Mouse (Mus musculus) induced T-regulatory cell, adult 2 months (primary cell): ENCODE data around the gene Pim2.

Experiments
- DNase-seq: peaks from one replicate; pipeline ENCODE4 v3.0.0-alpha.2; 2012; ENCODE audit warnings: low read depth

Gene Pim2

DNA sequence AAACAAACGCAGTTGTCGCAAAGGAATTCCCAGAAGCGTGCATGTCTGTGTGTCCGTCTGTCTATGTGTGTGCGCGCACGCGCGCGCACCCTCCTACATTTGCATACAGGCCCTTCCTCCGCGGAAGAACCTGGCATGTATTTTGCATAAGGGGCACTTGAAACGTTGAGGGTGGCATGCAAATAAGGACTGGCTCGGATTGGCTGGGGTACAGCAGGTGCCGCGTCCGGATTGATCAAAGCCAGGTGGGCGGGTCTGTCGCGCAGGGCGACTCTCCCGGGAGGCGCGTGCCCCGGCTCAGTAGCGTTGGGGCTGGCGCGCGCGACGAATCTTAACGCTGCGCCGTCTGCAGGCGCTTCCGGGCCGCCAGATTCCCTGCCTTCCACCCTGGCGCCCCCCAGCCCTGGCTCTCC is at the start of gene Pim2:
Gene Pim2 (plus strand): TSS at position 256 of the 413 bp plus-strand sequence.
- DNase-seq = peak; percentile 91

GRCm38 (mm10) chrX:7837146-7837545 is 40.9 kb upstream of the Pim2 start:
- DNase-seq = no peak

GRCm38 (mm10) chrX:7840842-7841162 is 37.3 kb upstream of the Pim2 start:
- DNase-seq = no peak

- peak; percentile 96 for DNase-seq
These were observed 36.6 kb upstream of the Pim2 start, which contains the start of gene Otud5 for GRCm38 (mm10) chrX:7841163-7842162. Gene Otud5 (plus strand): TSS chrX:7841364.

GRCm38 (mm10) chrX:7842318-7842717 is 35.7 kb upstream of the Pim2 start:
- peak; percentile 47 for DNase-seq

- no peak for DNase-seq
These were observed 30.2 kb upstream of the Pim2 start for GRCm38 (mm10) chrX:7847845-7848244.

- peak; percentile 74 for DNase-seq
These were observed 23.5 kb upstream of the Pim2 start for GRCm38 (mm10) chrX:7854578-7854977.

DNA sequence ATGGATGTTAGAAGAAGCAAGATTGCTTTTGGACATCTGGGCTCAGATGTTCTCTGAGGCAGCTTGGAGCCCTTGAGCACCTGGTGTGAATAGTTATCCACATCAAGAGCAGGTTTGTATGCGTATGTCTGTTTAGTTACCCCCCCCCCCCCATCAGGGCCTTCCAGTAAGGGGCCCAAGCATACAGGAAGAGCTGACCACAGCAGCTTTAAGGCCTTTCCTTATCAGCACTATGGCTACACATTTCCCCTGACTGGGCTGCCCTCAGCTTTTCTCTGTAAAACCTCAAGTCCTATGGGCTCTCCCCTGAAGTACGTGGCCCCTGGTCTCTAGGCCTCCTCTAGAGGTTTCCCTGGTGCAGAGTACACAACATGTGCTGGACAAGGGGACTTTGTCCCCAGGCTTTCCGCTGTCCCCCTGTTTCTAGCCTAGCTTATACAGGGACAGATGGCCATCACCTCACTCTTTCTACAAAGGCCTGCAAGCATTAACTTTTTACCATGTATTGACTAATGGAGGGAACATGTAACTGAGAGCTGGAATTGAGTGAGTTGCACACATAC is 18.8 kb upstream of the Pim2 start:
- no peak for DNase-seq

- DNase-seq = no peak
These were observed 14.9 kb upstream of the Pim2 start for GRCm38 (mm10) chrX:7863181-7863580.

DNA sequence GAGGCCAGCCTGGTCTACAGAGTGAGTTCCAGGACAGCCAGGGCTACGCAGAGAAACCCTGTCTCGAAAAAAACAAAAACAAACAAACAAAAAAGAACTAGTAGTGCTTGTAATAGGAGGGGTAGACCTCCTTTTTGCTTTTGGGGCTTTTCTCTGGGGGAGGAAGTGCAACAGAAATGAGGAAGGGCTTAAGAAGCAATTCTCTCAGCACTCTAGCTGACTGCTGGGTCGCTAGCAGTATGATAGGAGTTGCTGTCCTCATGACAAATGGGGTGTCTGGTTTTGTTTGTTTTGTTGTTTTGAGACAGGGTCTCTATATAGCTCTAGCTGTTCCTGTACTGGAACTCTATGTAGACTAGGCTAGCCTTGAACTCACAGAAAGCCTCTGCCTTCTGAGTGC is 13.5 kb upstream of the Pim2 start:
- no peak for DNase-seq

- peak; percentile 73 for DNase-seq
These were observed 12.7 kb upstream of the Pim2 start for GRCm38 (mm10) chrX:7865343-7865742.

DNA sequence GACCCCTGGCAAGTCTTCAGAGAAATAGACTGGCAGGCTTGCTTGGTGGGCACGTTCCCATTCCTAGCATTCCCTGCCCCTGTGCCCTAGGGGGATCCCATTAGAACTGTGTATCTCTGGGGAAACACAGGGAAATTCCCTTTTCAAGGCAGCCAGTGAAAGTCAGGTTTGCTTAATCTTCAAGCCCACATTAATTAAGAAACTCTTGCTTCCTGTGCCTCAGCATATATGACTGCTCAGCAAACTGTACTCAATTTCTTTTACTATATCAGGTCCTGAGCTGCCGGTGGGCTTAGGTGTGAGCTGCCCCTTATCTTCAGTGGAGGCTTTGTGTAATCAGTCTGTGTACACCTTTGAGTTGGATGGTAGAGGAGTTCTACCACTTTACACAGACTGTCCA is 12.3 kb upstream of the Pim2 start:
- peak; percentile 64 for DNase-seq

DNA sequence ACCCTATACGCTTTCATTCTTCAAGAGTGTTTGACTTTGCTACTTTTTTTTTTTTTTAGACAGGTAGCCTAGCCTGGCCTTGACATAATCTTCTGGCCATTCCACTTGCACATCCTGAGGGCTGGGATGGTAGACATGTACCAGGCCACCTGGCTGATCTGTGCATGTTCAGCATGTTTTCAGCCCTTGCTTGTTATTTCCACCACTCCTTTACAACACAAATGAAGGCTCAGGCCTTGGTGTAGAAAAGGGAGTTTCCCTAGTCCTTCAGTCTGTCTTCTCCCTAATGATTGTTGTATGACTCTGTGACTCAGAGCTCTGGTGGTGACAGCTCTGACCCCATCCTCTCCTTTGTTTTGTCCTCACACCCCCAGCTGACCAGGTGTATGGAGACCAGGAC is 10.9 kb upstream of the Pim2 start:
- DNase-seq = no peak

GRCm38 (mm10) chrX:7868506-7868905 is 9.6 kb upstream of the Pim2 start:
- DNase-seq = no peak

DNA sequence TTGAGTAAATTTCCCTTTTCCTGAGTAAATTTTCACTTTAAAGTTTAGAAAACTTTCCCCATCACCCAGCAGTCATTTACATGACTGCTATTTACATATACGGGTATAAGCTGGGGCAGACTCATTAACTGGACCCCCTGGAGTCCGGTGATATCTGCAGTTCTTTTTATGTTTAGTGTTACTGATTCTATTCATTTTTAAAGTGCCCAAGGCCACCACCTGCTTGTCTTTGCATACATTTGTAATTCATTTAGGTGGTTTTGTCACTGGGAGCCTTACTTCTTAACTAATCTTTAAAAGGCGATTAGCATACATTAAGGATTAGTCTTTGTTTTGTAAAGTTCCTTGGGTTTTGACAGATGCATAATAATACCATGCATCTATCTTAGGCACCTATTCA is 8.2 kb upstream of the Pim2 start:
- no peak for DNase-seq

- peak; percentile 63 for DNase-seq
These were observed 433 bp downstream of the Pim2 start for GRCm38 (mm10) chrX:7878495-7878894.

DNA sequence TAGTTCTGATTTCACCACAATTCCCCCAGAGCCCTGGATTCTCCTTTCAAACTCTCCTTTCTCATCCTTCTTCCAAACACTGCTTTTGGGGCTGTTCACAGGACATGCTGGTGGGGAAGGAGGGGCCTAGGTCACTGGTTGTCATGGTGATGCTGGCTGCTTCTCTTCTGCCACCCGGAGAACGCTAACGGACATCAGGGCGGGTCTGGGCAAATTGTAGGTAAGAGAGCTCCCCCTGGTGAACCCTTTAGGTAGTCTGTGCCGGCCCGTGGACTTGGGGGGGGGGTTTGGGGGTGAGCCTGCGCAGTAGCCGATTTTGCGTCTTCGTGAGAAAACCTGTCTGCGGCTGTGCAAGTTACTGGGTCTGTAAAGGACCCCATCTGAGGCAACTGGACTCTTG is 1.8 kb downstream of the Pim2 start:
- DNase-seq = peak; percentile 85

DNA sequence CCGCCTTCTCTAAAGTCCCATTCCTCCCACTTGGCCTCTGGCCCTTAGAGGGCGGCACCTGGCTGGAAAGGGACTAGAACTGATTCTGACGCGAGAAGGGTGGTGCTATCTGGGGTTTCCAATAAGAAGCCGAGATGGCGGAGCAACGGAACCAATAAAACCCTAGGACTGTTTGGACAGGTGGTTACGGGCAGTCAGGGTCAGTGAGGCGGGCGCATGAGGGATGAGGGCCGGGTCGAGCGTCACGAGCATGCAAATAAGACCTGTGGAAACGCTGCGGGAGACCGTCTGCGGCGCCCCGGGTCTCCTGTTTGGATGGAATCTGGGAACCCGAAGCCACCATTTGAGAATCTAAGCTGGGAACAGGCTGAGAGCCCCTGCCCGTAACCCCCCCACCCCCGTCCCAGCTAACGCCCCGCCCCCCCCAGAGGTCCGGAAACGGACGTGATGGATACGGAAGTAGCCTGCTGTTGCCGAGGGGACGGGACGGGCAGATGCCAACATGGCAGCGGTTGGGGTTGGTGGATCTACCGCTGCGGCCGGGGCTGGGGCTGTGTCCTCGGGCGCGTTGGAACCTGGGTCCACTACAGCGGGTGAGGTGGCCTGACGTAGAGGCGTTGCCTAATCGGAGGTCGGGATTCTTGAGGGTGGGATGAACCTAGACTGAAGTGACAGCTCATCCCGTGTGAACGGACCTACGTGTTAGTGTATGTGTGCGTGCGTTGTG is 5.9 kb downstream of the Pim2 start, which contains the start of gene Slc35a2:
Gene Slc35a2 (plus strand): TSS at position 188 of the 727 bp plus-strand sequence.
- peak; percentile 84 for DNase-seq

DNA sequence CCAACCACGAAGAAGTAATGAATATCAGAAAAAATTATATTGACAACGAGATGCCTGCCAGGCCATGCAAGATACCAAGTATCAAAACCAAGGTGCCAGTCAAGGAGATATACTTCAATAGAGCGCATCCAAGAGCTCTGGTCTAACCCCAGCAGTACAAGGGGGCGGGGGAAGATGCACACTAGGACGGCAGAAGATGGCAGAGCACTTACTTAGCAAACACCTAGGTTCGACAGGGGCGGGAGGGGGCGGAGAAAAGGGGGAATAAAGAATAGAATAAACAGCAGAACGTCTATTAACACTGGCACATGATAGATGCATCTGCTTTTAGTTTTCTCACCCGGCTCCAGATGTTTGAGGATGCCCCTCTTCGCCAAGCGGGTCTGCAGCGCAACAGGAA is 20.1 kb downstream of the Pim2 start:
- DNase-seq = peak; percentile 53

GRCm38 (mm10) chrX:7898880-7899874 is 21.1 kb downstream of the Pim2 start, which contains the start of the genes Pqbp1 and Timm17b:
Gene Pqbp1 (minus strand): TSS chrX:7899269.
Gene Timm17b (plus strand): TSS chrX:7899357.
- DNase-seq = peak; percentile 94

GRCm38 (mm10) chrX:7904441-7904840 is 26.4 kb downstream of the Pim2 start:
- DNase-seq = no peak
